Mouse (Mus musculus) hindbrain, embryonic 15.5 days (tissue): Measurements from ENCODE around the gene Ubtf. TPM values are rescaled to one million over a fixed set of nuclear protein-coding genes. Genes with fewer than 3 reads are reported as not detected.

Experiments used
- ATAC-seq: fragments of 200-750 bp; cut with Nextera tagmentation; 2 replicates; pipeline ENCODE4 v1.8.0; 2017; ENCODE audit warnings: low read depth, moderate number of reproducible peaks, moderate TSS enrichment; ENCODE audit not compliant: low FRiP score
- H3K27ac ChIP-seq: fragments of 300-500 bp; sonication (generic); replicated peaks from 2 replicates; pipeline ENCODE4 v1.5.1; 2015; ENCODE audit warnings: mild to moderate bottlenecking, inconsistent platforms
- H3K27me3 ChIP-seq: fragments of 300-500 bp; sonication (generic); 2 replicates; pipeline ENCODE4 v1.6.1; 2015; ENCODE audit warnings: control low read depth, inconsistent platforms
- H3K36me3 ChIP-seq: fragments of 300-500 bp; sonication (generic); 2 replicates; pipeline ENCODE4 v1.6.1; 2015; ENCODE audit warnings: control low read depth, inconsistent platforms
- H3K4me1 ChIP-seq: fragments of 300-500 bp; sonication (generic); replicated peaks from 2 replicates; pipeline ENCODE4 v1.6.1; 2015; ENCODE audit warnings: control low read depth, inconsistent platforms
- H3K4me2 ChIP-seq: fragments of 300-500 bp; sonication (generic); 2 replicates; pipeline ENCODE4 v1.6.1; 2015; ENCODE audit warnings: moderate library complexity, mild to moderate bottlenecking, inconsistent platforms
- H3K4me3 ChIP-seq: fragments of 300-500 bp; sonication (generic); 2 replicates; pipeline ENCODE4 v1.5.1; 2015; ENCODE audit warnings: mild to moderate bottlenecking, inconsistent platforms
- H3K9ac ChIP-seq: fragments of 300-500 bp; sonication (generic); 2 replicates; pipeline ENCODE4 v1.6.1; 2015; ENCODE audit warnings: inconsistent platforms
- H3K9me3 ChIP-seq: fragments of 300-500 bp; sonication (generic); 2 replicates; pipeline ENCODE4 v1.6.1; 2016; ENCODE audit warnings: control low read depth, inconsistent platforms
- WGBS: fragments of 180-500 bp; shearing (Covaris S2); methylation state at CpG from one replicate; pipeline ENCODE4 v1.1.7; 2015; 5-methylcytosine and 5-hydroxymethylcytosine counted together
- polyA plus RNA-seq: library from polyadenylated mRNA; unstranded; fragments of >200 nt; fragmentation: Nextera tagmentation; extraction: Ambion mirVana; gene quantifications from 2 replicates; pipeline ENCODE4 v1.2.1, GENCODE M21; 2015

Gene Ubtf
- polyA plus RNA-seq, 1 experiment from 2014 or later: 85.0 TPM

GRCm38 (mm10) chr11:102356190-102356589 is 36.6 kb upstream of the Ubtf start:
- no peaks in the 10 kb centered on the region for H3K9me3 ChIP-seq
- H3K4me2 ChIP-seq: no peak overlapping the region
- H3K27me3 ChIP-seq: no peaks in the 10 kb centered on the region
- H3K27ac ChIP-seq: no peak overlapping the region
- H3K4me1 ChIP-seq: no peaks in the 10 kb centered on the region
- ATAC-seq: no peak
- H3K4me3 ChIP-seq: no peak overlapping the region
- H3K36me3 ChIP-seq: no peaks in the 10 kb centered on the region
- WGBS: 81% methylated on average over 12 of the region's 12 CpGs
- no peak overlapping the region for H3K9ac ChIP-seq

GRCm38 (mm10) chr11:102355501-102355900 is 36.0 kb upstream of the Ubtf start:
- Histone ChIP-seq H3K9ac (no peak overlapping the region), H3K27ac (no peak overlapping the region), H3K36me3 (no peaks in the 10 kb centered on the region), H3K4me3 (no peak overlapping the region), H3K4me1 (no peaks in the 10 kb centered on the region), H3K27me3 (no peaks in the 10 kb centered on the region), H3K9me3 (no peaks in the 10 kb centered on the region), H3K4me2 (no peak overlapping the region)
- 90% methylated on average over 3 of the region's 3 CpGs for WGBS
- no peak for ATAC-seq

GRCm38 (mm10) chr11:102353021-102353431 is 33.5 kb upstream of the Ubtf start:
- Histone ChIP-seq H3K9me3 (no peaks in the 10 kb centered on the region), H3K36me3 (no peaks in the 10 kb centered on the region), H3K27me3 (no peaks in the 10 kb centered on the region), H3K9ac (no peak overlapping the region), H3K4me3 (no peak overlapping the region), H3K4me2 (no peak overlapping the region), H3K4me1 (no peaks in the 10 kb centered on the region), H3K27ac (no peak overlapping the region)
- 46% methylated on average over 8 of the region's 8 CpGs for WGBS
- ATAC-seq: no peak

- Histone ChIP-seq H3K36me3 (no peaks in the 10 kb centered on the region), H3K4me1 (no peaks in the 10 kb centered on the region), H3K27me3 (no peaks in the 10 kb centered on the region), H3K4me2 (no peak overlapping the region), H3K27ac (no peak overlapping the region), H3K4me3 (no peak overlapping the region), H3K9ac (no peak overlapping the region), H3K9me3 (no peaks in the 10 kb centered on the region)
- 53% methylated on average over 5 of the region's 5 CpGs for WGBS
- no peak for ATAC-seq
These were observed 32.8 kb upstream of the Ubtf start for GRCm38 (mm10) chr11:102352378-102352777.

GRCm38 (mm10) chr11:102350981-102351523 is 31.5 kb upstream of the Ubtf start:
- H3K27me3 ChIP-seq: no peaks in the 10 kb centered on the region
- no peak overlapping the region for H3K4me2 ChIP-seq
- no peak for ATAC-seq
- H3K9ac ChIP-seq: no peak overlapping the region
- H3K4me3 ChIP-seq: no peak overlapping the region
- 89% methylated on average over 17 of the region's 17 CpGs for WGBS
- H3K4me1 ChIP-seq: no peaks in the 10 kb centered on the region
- H3K27ac ChIP-seq: no peak overlapping the region
- H3K36me3 ChIP-seq: no peaks in the 10 kb centered on the region
- no peaks in the 10 kb centered on the region for H3K9me3 ChIP-seq

GRCm38 (mm10) chr11:102350416-102350815 is 30.9 kb upstream of the Ubtf start:
- 89% methylated on average over 4 of the region's 4 CpGs for WGBS
- Histone ChIP-seq H3K4me3 (no peak overlapping the region), H3K36me3 (no peaks in the 10 kb centered on the region), H3K27ac (no peak overlapping the region), H3K9ac (no peak overlapping the region), H3K27me3 (no peaks in the 10 kb centered on the region), H3K9me3 (no peaks in the 10 kb centered on the region), H3K4me1 (no peaks in the 10 kb centered on the region), H3K4me2 (no peak overlapping the region)
- no peak for ATAC-seq

GRCm38 (mm10) chr11:102349189-102349954 is 29.8 kb upstream of the Ubtf start:
- no peaks in the 10 kb centered on the region for H3K9me3 ChIP-seq
- 86% methylated on average over 3 of the region's 3 CpGs for WGBS
- no peak for ATAC-seq
- H3K27me3 ChIP-seq: no peaks in the 10 kb centered on the region
- no peaks in the 10 kb centered on the region for H3K36me3 ChIP-seq
- H3K4me3 ChIP-seq: no peak overlapping the region
- no peak overlapping the region for H3K9ac ChIP-seq
- H3K27ac ChIP-seq: no peak overlapping the region
- no peak overlapping the region for H3K4me2 ChIP-seq
- no peaks in the 10 kb centered on the region for H3K4me1 ChIP-seq

GRCm38 (mm10) chr11:102348771-102349170 is 29.2 kb upstream of the Ubtf start:
- Histone ChIP-seq H3K36me3 (no peaks in the 10 kb centered on the region), H3K27ac (no peak overlapping the region), H3K4me1 (no peaks in the 10 kb centered on the region), H3K9me3 (no peaks in the 10 kb centered on the region), H3K9ac (no peak overlapping the region), H3K4me3 (no peak overlapping the region), H3K4me2 (no peak overlapping the region), H3K27me3 (no peaks in the 10 kb centered on the region)
- ATAC-seq: no peak
- WGBS: 83% methylated on average over 11 of the region's 11 CpGs

- H3K4me3 ChIP-seq: no peak overlapping the region
- WGBS: 96% methylated on average over 7 of the region's 7 CpGs
- H3K4me1 ChIP-seq: no peaks in the 10 kb centered on the region
- no peak overlapping the region for H3K9ac ChIP-seq
- no peak overlapping the region for H3K27ac ChIP-seq
- no peaks in the 10 kb centered on the region for H3K9me3 ChIP-seq
- H3K36me3 ChIP-seq: no peaks in the 10 kb centered on the region
- H3K4me2 ChIP-seq: no peak overlapping the region
- ATAC-seq: no peak
- H3K27me3 ChIP-seq: no peaks in the 10 kb centered on the region
These were observed 28.6 kb upstream of the Ubtf start for GRCm38 (mm10) chr11:102348101-102348585.

GRCm38 (mm10) chr11:102347683-102348082 is 28.1 kb upstream of the Ubtf start:
- no peaks in the 10 kb centered on the region for H3K36me3 ChIP-seq
- no peak overlapping the region for H3K4me2 ChIP-seq
- H3K27me3 ChIP-seq: no peaks in the 10 kb centered on the region
- ATAC-seq: no peak
- no peak overlapping the region for H3K4me3 ChIP-seq
- no peak overlapping the region for H3K27ac ChIP-seq
- no peaks in the 10 kb centered on the region for H3K4me1 ChIP-seq
- no peaks in the 10 kb centered on the region for H3K9me3 ChIP-seq
- 75% methylated on average over 5 of the region's 5 CpGs for WGBS
- H3K9ac ChIP-seq: no peak overlapping the region

- Histone ChIP-seq H3K4me2 (no peak overlapping the region), H3K4me3 (no peak overlapping the region), H3K36me3 (no peaks in the 10 kb centered on the region), H3K27ac (no peak overlapping the region), H3K4me1 (no peaks in the 10 kb centered on the region), H3K27me3 (no peaks in the 10 kb centered on the region), H3K9me3 (no peaks in the 10 kb centered on the region), H3K9ac (no peak overlapping the region)
- 66% methylated on average over 5 of the region's 5 CpGs for WGBS
- no peak for ATAC-seq
These were observed 27.4 kb upstream of the Ubtf start for GRCm38 (mm10) chr11:102346926-102347325.

GRCm38 (mm10) chr11:102344458-102344857 is 24.9 kb upstream of the Ubtf start:
- no peak overlapping the region for H3K4me3 ChIP-seq

More at GRCm38 (mm10) chr11:102344458-102344857, 24.9 kb upstream of the Ubtf start:
- Histone ChIP-seq H3K36me3 (no peaks in the 10 kb centered on the region), H3K4me1 (no peaks in the 10 kb centered on the region), H3K9me3 (no peaks in the 10 kb centered on the region), H3K27me3 (no peaks in the 10 kb centered on the region), H3K9ac (no peak overlapping the region), H3K4me2 (no peak overlapping the region), H3K27ac (no peak overlapping the region)
- 91% methylated on average over 3 of the region's 3 CpGs for WGBS
- ATAC-seq: no peak
